Mouse (Mus musculus) thymus, adult 2 months (tissue): ENCODE data around the gene Pex10.

Experiments used
- CTCF ChIP-seq: fragments of 200-500 bp; IDR thresholded peaks from 2 replicates; pipeline ENCODE4 v1.5.1; 2012; ENCODE audit warnings: mild to moderate bottlenecking, control low read depth, low read length, moderate library complexity, borderline replicate concordance; ENCODE audit not compliant: control insufficient read depth, poor library complexity, insufficient read depth; ENCODE audit errors: extremely low read depth
- POLR2A ChIP-seq: fragments of 200-500 bp; IDR thresholded peaks from 2 replicates; pipeline ENCODE4 v1.6.1; 2012; ENCODE audit warnings: mild to moderate bottlenecking, low read length, control low read depth, moderate library complexity; ENCODE audit not compliant: control insufficient read depth, poor library complexity, insufficient read depth; ENCODE audit errors: extremely low read depth

DNA sequence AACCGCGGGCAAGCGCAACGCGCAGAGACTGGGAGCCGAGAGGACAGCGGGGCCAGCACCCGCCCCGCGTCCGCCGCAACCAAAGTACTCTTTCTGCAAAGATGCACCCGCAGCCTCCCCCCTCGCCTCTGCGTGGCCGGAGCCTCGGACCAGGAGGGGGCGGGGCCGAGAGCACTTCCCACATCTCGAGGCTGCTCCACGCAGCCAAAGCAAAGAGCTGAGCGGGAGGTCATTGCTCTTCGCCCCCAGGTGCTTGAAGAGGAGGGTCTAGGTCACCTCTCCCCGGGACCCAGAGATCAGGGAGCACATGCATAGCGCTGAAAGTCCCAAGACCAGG, 23.6 kb upstream of the Pex10 start:
- no peak for TF ChIP-seq CTCF
- TF ChIP-seq POLR2A, result no peak
